Mouse (Mus musculus) heart, adult 2 months (tissue): Measurements from ENCODE around the gene Col7a1.

Experiments used
- CTCF ChIP-seq: fragments of 200-600 bp; IDR thresholded peaks from 2 replicates; pipeline ENCODE4 v1.8.1; 2022; ENCODE audit warnings: antibody characterized with exemption, mild to moderate bottlenecking, moderate library complexity
- EP300 ChIP-seq: fragments of 200-500 bp; IDR thresholded peaks from 2 replicates; pipeline ENCODE4 v1.6.1; 2011; ENCODE audit warnings: low read depth, low read length, control low read depth; ENCODE audit not compliant: insufficient read depth
- POLR2A ChIP-seq: fragments of 200-500 bp; IDR thresholded peaks from 2 replicates; pipeline ENCODE4 v1.6.1; 2011; ENCODE audit warnings: mild to moderate bottlenecking, low read depth, low read length, control low read depth; ENCODE audit not compliant: insufficient read depth

GRCm38 (mm10) chr9:109031686-109032085 lies 78.3 kb downstream of the Col7a1 start:
- TF ChIP-seq CTCF (no peak), POLR2A (no peak), EP300 (no peak)
